Mouse (Mus musculus) heart, adult 2 months (tissue): ENCODE measurements around the gene Mpp2.
A peak's percentile ranks its signal among the peaks of the same experiment; 100 is the strongest.

ENCODE experiments used
- CTCF ChIP-seq: fragments of 200-600 bp; IDR thresholded peaks from 2 replicates; pipeline ENCODE4 v1.8.1; 2022; ENCODE audit warnings: antibody characterized with exemption, mild to moderate bottlenecking, moderate library complexity
- EP300 ChIP-seq: fragments of 200-500 bp; IDR thresholded peaks from 2 replicates; pipeline ENCODE4 v1.6.1; 2011; ENCODE audit warnings: low read depth, low read length, control low read depth; ENCODE audit not compliant: insufficient read depth
- POLR2A ChIP-seq: fragments of 200-500 bp; IDR thresholded peaks from 2 replicates; pipeline ENCODE4 v1.6.1; 2011; ENCODE audit warnings: mild to moderate bottlenecking, low read depth, low read length, control low read depth; ENCODE audit not compliant: insufficient read depth

GRCm38 (mm10) chr11:102049875-102050482, 38.3 kb downstream of the Mpp2 start:
- no peak for TF ChIP-seq CTCF
- TF ChIP-seq EP300: peak; percentile 83
- peak; percentile 86; the same call in 1 of the 2 replicates for TF ChIP-seq POLR2A
